Mouse (Mus musculus): Measurements from ENCODE around the gene Slc26a11.
"Not testable (repeated sequence)": the region's sequence is repeated elsewhere in the genome, so short reads cannot be mapped to it uniquely, and the experiment has no call there.

Slc26a11 gene

DNA sequence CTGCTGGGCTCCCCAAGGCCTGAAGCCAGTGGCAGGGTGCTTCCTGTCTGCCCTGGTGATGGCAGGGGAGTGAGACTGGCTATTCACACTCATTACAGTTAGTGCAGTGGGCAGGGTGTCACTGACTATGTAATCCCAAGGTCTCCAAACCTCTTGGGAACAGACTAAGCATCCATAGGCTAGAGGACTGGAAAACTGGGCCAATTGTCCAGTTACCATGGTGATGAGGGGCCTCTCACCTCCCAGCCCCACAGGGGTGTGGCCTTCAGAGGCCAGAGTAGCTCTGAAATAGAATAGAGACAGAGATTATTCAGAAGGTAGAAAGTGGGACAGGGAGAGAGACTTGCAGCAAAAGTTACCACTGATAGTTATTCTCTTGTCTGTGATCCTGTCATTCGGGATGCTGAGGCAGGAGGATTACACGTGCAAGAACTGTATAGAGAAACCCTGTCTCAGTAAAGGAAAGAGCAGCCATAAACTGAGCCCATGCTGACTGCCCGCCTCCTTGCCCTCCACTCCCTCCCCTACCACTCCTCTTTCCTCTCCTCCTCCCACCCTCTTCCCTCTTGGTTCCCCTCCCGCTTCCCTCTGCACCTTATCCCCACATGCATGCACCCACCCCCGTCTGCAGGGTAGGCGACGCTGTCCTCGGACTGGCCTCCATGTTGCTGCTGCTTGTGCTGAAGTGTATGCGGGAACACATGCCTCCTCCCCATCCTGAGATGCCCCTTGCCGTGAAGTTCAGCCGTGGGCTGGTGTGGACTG is 7.6 kb downstream of the Slc26a11 start:
- DNase-seq = no peak

DNA sequence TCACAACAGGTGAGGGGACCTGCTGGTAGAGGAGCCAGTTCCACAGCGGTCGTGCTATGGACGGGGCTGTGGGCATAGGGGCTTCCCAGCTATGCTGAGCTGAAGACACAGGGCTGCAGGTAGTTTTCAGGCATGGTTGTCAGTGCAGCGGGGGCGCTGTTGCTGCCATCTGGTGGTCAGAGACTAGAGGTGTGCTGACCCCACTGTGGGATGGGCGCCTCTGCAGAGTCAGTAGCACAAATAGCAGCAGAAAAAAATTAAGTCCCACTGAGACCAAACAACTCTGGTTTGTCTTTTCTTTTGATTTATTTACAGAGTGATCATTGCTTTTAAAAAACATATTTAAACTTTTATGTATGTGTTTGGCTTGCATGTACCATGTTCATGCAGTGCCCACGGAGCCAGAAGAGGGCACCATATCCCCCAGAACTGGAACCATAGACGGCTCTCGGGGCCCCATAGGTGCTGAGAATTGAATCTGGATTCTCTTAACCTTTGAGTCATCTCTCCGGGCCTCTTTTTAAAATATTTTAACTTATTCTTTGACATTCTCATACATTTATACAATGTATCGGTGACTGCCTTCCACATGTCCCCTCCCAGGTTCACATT is 8.3 kb downstream of the Slc26a11 start:
- peak; percentile 69 for DNase-seq

DNA sequence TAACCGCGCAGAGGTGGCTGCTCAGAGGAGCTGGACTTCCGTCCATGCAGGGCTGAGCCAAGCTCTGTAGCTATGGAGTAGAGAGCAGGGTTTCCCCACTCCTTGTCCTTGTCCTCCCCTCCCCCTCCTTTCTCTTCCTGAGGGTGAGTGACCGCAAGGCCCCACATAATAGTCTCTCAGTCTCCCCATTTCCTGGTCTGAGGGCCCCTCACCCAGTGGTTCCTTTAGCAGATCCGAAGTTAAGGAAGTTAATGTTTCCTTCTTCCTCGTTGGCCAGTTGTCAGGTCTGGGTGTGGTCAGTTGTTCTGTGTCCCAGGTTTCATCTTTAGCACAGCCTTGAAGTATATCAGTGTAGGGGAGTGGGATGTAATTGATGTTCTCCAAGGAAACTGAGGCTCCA is 20.1 kb downstream of the Slc26a11 start:
- no peak for DNase-seq

DNA sequence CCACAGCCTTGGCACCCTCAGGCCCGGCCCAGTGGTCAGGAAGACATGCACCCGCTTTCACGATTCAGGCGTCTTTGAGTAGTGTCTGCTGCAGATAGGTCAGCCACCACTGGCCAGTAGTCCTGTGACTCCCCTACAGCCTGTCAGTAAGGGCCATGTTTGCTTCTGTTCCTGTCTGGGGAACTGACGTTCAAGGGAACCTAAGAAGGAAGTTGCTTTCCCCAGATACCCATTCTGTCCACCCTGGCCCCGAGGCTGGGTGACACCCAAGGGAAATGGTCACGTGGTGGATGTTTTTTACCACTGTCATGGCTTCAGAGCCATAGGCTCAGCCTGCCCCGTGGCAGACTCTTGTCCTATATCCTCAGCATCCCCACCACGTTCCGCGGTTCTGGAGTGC is 22.0 kb downstream of the Slc26a11 start:
- DNase-seq = no peak

DNA sequence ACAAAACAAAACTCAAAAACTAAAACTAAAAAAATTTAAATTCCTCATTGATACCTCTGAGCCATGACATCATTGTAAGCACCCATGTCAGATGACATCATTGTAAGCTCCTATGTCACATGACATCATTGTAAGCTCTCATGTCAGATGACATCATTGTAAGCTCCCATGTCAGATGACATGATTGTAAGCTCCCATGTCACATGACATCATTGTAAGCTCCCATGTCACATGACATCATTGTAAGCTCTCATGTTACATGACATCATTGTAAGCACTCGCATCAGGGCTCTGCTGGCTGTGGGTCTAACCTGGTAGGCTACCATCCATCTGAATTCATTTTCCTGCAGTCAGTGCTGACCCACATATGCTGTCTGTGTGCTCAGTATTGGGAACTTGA is 23.2 kb downstream of the Slc26a11 start:
- no peak for DNase-seq

DNA sequence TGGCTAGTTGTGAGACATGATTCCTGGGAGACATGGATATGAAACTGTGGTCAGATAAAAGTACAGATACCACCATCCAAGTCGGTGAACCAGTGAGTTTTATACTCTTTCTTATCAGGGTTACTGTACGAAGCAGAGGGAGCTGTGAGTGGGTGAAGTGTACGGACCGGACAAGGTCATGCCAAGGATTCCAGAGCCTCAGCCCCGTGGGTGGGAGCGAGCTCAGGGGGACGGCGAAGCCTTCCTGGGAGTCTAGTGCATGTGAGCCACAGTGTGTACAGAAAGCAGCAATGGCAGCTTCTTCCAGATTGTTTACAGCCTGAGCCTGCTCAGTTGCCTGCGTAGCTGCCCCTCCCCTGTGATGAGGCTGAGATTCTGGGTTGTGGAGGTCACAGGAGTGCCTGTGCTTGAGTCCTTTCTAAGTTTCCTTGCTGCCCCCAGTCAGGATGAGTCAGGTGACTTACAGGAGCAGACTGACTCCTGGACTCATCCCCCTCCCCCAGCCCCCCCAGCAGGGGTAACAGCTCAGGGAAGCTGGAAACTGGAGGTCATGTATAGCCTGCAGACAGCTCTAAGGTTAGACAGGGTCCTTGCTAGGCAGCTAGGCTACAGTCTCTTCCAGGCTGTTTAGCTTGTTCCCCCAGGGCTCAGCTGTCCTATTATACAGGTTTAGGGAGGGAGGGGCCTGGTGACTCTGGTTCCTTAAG is 26.4 kb downstream of the Slc26a11 start:
- no peak for DNase-seq

DNA sequence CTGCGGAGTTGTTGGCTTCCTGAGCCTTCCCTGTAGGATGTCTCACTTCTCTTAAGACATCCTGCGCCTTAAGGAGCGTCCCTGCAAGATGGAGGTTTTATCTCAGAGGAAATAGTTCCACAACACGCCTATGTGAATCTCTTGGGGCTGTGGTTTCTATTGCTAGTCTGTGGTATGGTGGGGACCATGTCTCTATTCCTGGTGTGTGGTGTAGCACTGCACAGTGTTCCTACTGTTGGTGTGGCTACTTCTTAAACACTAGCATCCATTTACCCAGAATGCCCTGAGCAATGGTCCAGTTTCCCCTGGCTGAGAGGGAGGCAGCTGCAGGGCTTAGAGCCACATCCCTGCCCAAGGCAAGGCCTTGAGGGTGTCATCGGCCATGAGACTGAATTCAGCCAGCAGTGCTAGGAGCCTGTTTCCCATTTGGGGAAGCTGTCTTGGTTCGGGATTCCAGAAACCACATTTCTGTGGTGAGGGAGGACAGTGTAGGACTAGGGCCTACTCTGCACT is 27.0 kb downstream of the Slc26a11 start:
- DNase-seq = no peak

DNA sequence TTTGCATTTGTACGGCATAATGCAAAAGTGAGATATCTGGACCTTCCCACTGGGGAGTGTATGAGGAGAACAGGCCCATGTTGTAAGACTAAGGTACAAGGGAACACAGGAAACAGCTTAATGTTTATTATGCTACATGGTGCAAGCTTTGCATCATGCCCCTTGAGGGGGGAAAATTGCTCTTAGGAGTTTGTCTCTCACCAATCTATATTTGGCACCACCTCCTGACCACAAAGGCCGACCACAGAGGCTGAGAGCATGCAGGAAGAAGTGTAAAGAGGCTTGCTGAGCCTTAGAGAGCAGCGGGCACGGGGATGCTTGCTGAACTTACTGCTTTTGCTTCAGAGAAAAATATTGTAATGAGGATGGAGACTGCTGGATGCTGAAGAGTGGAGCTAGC is 29.5 kb downstream of the Slc26a11 start:
- no peak for DNase-seq

DNA sequence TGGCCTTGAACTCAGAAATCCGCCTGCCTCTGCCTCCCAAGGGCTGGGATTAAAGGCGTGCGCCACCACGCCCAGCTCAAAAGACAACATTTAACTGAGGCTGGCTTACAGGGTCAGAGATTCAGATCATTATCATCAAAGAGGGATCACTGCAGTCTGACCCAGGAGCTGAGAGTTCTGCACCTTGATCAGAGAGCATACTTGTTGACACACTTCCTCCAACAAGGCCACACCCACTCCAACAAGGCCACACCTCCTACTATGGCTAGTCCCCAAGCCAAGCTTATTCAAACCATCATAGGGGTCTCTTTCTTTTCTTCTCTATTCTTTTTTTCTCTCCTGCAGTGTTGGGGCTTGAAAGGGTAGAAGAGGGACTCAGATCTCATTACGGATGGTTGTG is 30.9 kb downstream of the Slc26a11 start:
- DNase-seq = no peak

DNA sequence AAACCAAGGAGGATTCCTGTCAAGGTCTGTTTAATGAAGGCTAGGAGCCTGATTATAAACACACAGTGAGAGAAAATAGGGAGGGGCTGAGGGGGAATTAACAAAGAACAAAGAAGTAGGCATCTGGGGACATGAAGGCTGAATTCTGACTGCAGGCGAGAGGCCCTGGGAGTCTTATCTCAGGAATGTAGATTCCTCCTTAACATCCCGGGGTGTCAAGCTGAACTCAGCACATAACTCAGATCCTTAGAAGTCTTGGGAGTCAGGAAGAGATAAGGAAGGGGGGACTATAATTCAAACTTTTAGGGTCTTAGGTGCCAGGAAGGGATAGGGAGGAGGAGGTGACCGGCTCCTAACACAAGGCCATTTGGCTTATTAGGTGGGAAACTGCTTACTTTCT is 31.9 kb downstream of the Slc26a11 start:
- DNase-seq = not testable (repeated sequence)

DNA sequence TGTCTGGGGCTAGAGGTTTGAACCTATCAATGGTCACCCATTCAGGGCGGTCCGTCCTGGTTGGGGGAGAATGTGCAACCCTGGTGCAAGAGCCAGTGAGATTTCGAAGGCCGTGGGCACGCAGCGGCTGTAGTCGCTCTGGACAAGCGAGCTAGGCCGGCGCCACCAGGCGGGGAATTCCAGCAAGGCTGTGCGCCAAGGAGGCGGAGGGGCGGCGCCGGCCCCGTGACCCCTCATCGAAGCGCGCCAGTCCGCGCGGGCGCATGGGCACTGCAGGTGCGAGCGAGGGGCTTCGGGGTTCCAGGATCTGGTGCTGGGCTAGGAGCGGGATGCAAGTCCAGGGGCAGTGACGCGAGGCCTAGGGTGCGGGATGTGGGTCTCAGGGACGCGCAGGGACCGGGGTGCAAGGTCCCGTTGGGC is 34.5 kb downstream of the Slc26a11 start:
- peak; percentile 61 for DNase-seq

DNA sequence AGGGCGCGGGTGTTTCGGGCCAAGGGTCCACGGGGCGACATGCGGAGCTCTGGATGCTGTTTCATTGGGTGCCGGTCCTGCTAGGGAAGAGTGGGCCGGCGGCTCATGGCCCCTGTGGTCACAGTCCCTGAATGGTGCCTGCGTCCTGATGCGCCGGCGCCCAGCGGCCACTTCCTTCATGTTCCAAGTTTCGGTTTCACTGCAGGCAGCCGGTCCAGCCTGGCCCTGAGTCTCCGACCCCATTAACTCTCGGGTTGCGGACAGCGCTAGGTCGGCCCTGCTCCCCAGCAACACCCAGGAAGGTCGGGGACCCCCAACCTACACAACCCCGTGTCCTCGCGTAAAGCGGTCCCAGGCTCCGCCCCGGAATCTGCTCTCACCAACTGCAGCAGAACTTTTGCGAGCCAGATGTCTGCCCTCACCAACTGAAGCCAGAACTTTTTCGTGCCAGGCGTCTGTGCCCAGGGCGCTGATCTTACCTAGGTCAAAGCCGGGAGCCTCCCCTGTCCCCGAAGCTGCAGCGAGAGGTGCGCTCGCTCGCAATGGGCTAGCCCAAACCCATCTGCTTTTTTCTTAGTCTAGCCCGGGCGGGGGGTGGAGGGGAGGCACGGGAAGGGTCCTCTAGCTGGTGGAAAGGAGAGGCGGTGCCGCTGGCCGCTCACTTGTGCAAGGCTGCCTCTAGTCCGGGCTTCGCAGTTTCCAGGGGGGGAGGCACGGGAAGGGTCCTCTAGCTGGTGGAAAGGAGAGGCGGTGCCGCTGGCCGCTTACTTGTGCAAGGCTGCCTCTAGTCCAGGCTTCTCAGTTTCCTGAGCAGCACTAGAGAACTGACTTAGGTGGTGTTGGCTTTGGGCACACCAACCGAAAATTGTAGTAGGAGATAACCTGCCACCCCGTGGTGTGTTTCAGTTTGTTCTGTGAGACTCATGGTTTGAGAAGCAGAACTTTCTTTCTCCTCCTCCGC is 35.2 kb downstream of the Slc26a11 start:
- peak; percentile 25 for DNase-seq

DNA sequence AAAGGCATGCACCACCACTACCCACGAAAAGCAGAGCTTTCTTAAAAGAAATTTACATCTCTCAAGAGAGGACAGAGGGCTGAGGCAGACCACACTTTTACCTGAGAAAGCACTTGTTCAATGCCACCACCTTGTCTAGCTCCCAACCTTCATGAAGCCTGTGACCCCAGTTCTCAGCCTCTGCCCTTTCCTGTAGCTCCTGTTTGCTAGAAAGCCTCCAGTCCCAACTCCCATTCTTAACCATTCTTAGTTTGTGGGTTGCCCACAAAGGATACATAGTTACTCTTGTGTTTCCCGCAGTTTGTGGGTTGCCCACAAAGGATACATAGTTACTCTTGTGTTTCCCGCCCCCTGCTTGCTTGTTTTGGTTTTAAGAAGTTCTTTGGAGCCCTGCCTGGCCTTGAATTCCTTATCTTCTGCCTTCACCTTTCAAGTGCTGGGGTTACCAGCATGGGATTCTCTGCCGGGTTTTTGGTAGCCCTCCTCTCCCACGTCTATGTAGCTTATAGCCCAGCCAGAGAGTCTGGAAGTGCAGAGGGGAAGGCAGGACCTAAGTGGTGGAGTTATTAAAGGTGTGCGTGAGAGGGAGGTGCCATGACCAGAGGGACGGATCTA is 36.1 kb downstream of the Slc26a11 start:
- no peak for DNase-seq

DNA sequence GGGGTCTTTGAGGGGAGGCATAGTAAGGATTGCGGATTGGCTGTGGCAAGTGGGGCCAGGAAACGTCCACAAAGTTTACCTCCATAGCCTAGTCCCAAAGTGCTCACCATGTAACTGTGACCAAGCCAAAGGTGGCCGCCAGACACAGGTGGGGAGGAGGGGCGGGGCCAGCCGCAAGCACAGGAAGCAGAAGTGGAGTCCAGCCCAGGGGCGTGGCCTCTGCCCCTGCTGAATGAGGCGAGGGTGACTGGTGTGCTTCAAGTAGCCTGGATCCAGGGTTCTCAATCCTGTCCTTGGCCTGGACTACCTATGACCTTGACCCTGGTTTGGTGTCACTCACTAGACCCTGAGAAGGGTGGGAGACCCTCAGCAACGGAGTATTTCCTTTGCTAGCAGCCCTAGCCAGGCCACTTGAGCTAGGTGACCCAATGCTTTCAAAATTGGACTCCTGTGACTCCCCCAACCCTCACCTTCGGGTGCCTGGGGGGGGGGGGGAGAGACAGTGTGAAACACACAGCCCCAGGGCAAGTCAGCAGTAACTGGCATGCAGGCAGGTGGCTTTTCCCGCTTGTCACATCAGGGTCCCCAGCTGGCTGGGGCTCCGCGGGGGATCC is 36.8 kb downstream of the Slc26a11 start:
- no peak for DNase-seq

DNA sequence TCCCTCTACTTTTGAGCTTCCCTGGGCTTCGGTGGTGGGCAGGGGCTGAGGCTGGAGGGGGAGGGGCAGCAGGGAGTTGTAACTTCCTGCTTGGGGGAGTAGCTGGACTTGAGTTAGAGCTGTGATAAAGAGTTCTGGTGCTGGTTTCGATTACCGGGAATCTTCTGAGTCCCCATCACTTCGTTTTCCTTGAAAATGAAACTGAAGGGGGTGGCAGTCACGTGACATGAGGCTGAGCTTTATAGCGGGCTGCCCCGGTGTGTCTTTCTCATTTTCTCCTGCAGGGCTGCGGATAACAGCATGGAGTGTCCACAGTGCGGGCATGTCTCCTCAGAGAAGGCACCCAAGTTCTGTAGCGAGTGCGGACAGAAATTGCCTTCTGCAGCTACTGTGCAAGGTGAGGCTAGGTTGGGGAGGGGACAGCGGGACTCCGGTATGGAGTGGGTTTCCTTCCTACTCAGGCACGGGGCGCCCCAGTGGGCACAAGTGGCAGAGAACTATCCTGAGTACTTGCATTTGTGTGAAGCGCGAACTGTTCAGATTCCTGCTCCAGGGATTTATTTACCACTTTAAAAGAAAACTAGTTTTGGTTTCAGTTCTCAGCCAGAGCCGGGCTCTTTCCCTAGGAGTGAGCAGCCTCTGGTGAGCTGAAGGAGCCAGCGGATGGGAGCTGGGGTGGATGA is 37.6 kb downstream of the Slc26a11 start, which contains the start of gene Rnf213:
Gene Rnf213 (plus strand): TSS at position 301 of the 683 bp plus-strand sequence.
- peak; percentile 24 for DNase-seq

DNA sequence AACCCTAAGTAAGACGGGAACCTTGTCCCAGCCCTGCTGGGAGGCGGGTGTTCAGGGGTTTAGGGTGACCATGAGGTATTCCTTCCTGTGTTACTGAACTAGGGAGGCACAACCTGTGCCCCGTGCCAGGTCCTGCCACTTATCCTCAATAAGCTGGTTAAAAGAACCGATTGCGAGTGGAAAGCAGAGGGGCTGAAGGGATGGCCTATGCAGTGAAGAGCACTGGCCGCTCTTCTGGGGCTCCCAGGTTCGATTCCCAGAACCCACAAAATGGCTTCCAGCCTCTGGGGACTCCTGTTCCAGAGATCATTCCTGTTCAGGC is 38.1 kb downstream of the Slc26a11 start:
- DNase-seq = no peak

DNA sequence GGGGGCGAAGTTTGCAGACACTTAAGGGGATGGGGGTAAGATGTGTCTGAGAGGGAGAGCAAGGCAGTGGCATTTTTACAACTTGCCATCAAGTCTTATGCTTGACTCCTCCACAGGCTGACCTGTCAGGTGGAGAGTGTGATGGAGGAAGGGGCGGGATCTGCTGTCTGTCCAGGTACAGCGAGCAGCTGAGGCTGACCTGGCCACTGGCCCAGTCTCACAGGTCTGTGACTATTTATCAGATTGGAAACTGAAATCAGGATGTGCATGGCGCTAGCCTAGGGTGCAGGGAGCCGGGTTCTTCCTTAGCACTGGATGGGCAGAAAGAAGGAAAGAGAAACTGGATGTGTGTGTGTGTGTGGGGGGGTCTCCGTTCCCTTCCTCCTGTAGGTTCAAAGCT is 38.9 kb downstream of the Slc26a11 start:
- DNase-seq = no peak

DNA sequence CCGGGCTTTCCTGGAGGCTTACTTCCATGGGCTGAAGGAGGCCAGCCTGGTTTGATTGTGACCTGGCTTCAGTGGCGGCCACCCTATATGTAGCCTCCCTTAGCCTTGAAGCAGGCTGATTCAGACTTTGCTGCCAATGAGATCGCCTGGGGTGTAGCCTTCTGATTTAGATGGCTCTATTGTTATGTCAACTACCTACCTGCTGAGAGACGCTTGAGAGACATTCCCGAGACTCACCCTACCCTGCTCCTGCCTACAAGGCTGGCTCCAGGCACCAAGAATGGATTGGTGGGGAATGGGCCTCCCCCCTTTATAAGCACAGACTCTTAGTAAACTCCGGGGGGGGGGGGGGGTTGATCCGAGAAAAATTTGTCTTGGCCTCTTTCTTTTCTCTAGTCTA is 40.0 kb downstream of the Slc26a11 start:
- DNase-seq = no peak

DNA sequence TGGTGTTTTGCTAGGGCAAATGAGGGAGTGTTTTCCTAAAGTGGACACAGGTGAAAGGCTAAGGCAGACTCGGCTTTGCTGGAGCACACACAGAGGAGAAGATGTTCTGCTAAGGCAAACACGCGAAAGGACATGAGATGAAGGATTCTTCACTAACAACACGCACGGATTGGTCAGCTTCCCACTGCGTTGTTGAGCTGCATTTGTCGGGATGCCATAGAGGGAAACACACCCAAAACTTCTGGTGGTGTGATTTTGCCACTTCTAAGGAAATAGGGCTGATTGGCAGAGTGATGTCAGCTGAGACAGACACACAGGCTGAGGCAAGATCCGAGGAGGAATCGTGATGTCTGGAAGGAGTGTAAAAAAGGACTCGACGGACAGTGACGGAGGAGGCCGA is 40.6 kb downstream of the Slc26a11 start:
- no peak for DNase-seq

DNA sequence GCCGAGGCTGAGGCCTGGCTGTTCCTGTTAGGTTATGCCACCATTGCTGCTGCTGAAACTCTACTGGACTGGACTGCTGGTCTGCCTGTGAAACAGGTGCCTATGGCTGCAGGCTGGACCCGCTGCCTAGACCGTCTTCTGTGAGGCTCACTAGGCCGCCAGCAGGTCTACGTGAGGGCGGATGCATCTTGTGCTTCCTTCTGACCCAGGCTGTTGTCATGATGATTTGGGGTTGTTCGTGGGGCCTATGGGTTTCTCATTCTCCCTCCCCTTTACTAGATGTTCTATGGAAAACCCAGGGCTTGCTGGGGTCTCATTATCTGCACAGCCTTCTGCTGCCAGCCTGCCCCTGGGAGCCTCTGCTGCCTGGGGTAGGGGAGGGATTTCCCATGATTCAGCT is 41.1 kb downstream of the Slc26a11 start:
- no peak for DNase-seq

DNA sequence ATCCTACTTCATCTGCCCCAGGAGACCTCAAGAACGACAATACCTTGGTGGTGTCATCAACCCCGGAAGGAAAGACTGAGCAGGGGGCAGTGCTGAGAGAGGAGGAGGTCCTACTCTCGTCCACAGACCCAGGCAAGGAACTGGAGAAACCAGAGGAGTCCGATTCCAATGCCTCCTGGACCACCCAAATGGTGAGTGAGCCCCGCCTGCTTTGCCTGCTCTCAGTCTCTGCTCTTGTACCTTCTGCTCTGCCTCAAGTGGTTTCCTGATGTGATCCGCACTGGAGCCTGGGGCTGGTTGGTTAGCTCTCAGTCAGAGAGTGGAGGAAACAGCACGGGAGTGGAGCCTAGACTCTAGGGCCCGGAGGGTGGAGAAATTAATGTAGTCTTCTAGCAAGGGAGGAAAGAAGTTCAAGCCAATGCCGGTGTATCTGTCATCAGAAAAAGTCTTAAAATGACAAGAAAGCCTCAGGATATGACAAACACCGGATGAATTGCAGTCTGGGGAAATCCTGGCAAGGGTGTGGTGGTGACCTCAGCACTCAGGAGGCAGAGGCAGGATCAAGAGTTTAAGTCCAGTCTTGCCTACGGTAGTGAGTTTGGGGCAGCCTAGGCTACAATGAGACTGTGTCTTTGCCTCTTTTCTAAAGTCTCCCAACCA is 47.3 kb downstream of the Slc26a11 start:
- no peak for DNase-seq

All from right cerebral cortex, postnatal 14 days (tissue).